Mouse (Mus musculus) midbrain, embryonic 10.5 days (tissue): ENCODE data around the gene Arhgap45. TPM values are rescaled to one million over a fixed set of nuclear protein-coding genes. Genes with fewer than 3 reads are reported as not detected.
"Not testable (repeated sequence)": the region's sequence is repeated elsewhere in the genome, so short reads cannot be mapped to it uniquely, and the experiment has no call there.

Experiments used
- DNase-seq: peaks from one replicate; pipeline ENCODE4 v3.0.0-alpha.2; 2017; ENCODE audit warnings: low spot score
- H3K27ac ChIP-seq: fragments of 300-500 bp; sonication (generic); replicated peaks from 2 replicates; pipeline ENCODE4 v1.5.1; 2016; ENCODE audit warnings: mild to moderate bottlenecking
- H3K27me3 ChIP-seq: fragments of 300-500 bp; sonication (generic); 2 replicates; pipeline ENCODE4 v1.6.1; 2016; ENCODE audit warnings: low read depth, mild to moderate bottlenecking; ENCODE audit not compliant: poor library complexity, severe bottlenecking
- H3K36me3 ChIP-seq: fragments of 300-500 bp; sonication (generic); 2 replicates; pipeline ENCODE4 v1.6.1; 2016; ENCODE audit warnings: mild to moderate bottlenecking, moderate library complexity
- H3K4me1 ChIP-seq: fragments of 300-500 bp; sonication (generic); 2 replicates; pipeline ENCODE4 v1.6.1; 2016
- H3K4me3 ChIP-seq: fragments of 300-500 bp; sonication (generic); 2 replicates; pipeline ENCODE4 v1.5.1; 2016; ENCODE audit warnings: mild to moderate bottlenecking, moderate library complexity
- H3K9me3 ChIP-seq: fragments of 300-500 bp; sonication (generic); replicated peaks from 2 replicates; pipeline ENCODE4 v1.6.1; 2016; ENCODE audit warnings: mild to moderate bottlenecking
- WGBS: fragments of 180-500 bp; shearing (Covaris S2); methylation state at CpG from one replicate; pipeline ENCODE4 v1.1.7; 2016; 5-methylcytosine and 5-hydroxymethylcytosine counted together
- polyA plus RNA-seq: library from polyadenylated mRNA; unstranded; fragments of >200 nt; fragmentation: Nextera tagmentation; extraction: Ambion mirVana; gene quantifications from 2 replicates; pipeline ENCODE4 v1.2.1, GENCODE M21; 2016

Arhgap45 gene
- polyA plus RNA-seq, 1 experiment from 2014 or later = 7.9 TPM

DNA sequence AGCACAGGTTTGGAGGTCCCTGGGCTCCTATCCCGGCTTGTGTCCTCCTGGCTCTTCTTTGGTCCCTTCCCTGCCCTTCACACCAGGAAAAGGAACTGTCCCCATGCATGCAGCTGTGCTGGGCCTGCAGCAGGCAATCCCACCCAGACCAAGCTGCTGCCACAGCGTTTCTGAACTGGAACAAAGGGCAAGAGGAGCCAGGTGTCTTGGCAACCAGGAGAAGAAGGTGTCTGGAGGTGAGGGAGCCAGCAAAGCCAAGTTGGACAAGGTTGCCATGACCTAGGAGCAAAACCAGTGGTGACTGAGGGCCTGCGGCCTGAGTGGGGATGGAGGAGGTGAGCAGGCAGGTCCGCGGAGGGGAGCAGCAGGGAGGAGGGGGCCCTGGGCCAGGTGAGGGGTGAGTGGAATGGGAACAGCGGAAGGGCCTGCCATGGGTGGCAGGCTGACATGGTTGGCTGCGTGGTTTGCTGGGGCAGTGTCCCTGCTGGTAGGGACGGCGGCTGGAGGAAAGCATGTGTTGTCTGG lies 30.6 kb downstream of the Arhgap45 start, which contains the start of gene Gpx4:
TSS of gene Gpx4 (plus strand) at position 126 of the 525 bp plus-strand sequence.
- H3K9me3 ChIP-seq = no peaks in the 10 kb centered on the region
- peak within 1 kb of the TSS; percentile 98 for H3K27ac ChIP-seq
- H3K27me3 ChIP-seq = no peaks in the 10 kb centered on the region
- peaks cover 62% of the 10 kb centered on the region for H3K4me1 ChIP-seq
- no peak within 1 kb of the TSS for H3K4me3 ChIP-seq
- DNase-seq = no peak
- 43% methylated on average over 9 of the region's 9 CpGs for WGBS
- no peaks in the 10 kb centered on the region for H3K36me3 ChIP-seq

DNA sequence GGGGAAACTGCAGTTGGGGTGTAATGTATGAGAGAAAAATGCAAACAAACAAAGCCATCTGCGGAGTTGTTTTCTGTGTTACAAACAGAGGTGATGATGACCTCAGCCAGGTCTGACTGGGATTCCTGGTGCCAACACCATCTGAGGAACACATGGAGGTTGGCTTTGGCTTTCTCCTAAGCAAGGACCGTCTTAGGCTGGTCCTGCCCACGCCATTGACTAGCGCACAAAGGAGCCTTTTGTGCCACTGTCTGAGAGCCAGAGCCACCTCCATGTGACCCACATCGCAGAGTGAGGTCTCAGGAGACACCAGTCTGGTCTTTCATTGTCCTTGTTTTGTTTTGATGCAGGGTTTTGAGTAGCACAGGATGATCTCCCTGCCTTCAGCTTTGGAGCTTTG lies 31.9 kb downstream of the Arhgap45 start:
- no peaks in the 10 kb centered on the region for H3K9me3 ChIP-seq
- peak; percentile 48 for DNase-seq
- H3K36me3 ChIP-seq = no peaks in the 10 kb centered on the region
- no peak overlapping the region for H3K4me3 ChIP-seq
- peak overlapping the region; percentile 98 for H3K27ac ChIP-seq
- peaks cover 75% of the 10 kb centered on the region for H3K4me1 ChIP-seq
- H3K27me3 ChIP-seq = no peaks in the 10 kb centered on the region
- 14% methylated on average over 5 of the region's 5 CpGs for WGBS

DNA sequence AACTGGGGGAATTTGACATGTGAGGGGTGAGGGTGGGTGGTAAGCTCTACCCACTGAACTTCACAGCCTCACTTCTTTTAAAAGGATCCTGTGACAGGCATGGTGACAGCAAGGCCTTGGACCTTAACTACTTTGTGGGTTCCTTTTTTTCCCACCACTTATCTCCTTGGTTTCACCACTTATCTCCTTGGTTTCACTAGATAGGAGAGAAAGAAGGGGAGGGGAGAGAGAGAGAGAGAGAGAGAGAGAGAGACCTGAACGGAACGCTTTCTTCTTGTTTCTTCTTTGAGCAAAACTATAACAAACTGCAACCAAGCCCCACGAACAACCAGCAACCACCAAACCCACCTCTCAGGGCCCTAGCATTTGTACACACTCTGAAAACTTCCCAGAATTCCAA lies 32.4 kb downstream of the Arhgap45 start:
- Histone ChIP-seq H3K9me3 (no peaks in the 10 kb centered on the region), H3K27ac (peak overlapping the region; percentile 98), H3K27me3 (no peaks in the 10 kb centered on the region), H3K4me3 (no peak overlapping the region), H3K4me1 (peaks cover 78% of the 10 kb centered on the region), H3K36me3 (no peaks in the 10 kb centered on the region)
- no peak for DNase-seq
- WGBS = 62% methylated on average over 3 of the region's 3 CpGs

DNA sequence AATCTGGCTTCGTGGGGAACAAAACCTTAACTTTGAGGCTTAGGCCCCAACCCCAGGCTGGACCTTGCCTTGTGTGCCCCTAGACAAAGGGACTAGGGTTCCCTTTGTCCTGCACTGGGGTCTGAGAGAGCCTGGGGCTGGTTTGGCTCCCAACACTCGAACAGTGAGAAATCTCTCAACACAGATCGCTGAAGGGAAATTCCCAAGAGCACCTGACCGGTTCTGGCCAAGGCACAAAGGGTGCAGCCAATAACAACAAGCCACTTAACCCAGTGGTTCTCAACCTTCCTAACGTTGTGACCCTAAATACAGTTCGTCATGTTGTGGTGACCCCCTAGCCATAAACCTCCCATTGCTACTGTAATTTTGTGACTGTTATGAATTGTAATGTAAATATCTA lies 33.8 kb downstream of the Arhgap45 start:
- WGBS = 15% methylated on average over 6 of the region's 6 CpGs
- Histone ChIP-seq H3K4me1 (peaks cover 86% of the 10 kb centered on the region), H3K4me3 (peak overlapping the region; percentile 17), H3K27ac (peak overlapping the region; percentile 98), H3K27me3 (no peaks in the 10 kb centered on the region), H3K36me3 (peaks cover under 1% of the 10 kb centered on the region; the same call in 1 of the 2 replicates), H3K9me3 (no peaks in the 10 kb centered on the region)
- DNase-seq = peak; percentile 31

DNA sequence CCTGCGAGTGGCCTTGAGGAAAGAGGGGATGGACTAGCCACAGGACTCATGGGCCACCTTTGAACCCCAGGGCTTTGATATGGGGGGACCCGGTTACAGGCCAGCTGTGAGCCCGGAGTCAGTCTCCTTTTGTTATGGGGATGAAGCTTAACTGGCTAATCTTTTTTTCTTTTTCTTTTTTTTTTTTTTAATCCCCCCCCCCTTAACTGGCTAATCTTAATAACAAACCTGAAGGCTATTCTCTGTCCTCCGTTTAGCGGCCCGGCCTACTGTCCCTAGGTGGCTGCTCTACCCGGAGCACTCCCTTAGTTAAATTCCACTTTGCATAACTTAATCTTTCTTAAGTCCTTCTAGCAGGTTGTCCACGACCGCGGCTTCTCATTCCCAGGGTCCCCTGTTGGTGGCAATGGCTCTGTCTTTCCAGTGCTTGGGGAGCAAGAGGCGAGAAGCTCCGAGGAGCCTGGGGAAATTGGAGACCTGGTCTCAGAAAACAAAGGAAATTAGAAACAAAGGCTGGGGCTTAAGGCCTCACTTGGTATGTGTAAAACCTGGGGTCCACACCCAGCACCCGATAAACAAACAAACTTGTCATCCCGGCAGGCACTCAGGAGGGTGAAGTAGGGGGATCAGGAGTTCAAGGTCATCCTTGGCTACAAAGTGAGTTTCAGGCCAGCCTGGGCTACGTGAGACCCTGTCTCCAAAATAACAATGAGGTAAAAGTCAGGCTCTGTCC lies 34.6 kb downstream of the Arhgap45 start:
- Histone ChIP-seq H3K9me3 (no peaks in the 10 kb centered on the region), H3K36me3 (peaks cover 9% of the 10 kb centered on the region), H3K4me3 (peak overlapping the region; percentile 17), H3K27ac (peak overlapping the region; percentile 98), H3K27me3 (no peaks in the 10 kb centered on the region), H3K4me1 (peaks cover 94% of the 10 kb centered on the region)
- DNase-seq = peak; percentile 52
- 6% methylated on average over 15 of the region's 15 CpGs for WGBS

DNA sequence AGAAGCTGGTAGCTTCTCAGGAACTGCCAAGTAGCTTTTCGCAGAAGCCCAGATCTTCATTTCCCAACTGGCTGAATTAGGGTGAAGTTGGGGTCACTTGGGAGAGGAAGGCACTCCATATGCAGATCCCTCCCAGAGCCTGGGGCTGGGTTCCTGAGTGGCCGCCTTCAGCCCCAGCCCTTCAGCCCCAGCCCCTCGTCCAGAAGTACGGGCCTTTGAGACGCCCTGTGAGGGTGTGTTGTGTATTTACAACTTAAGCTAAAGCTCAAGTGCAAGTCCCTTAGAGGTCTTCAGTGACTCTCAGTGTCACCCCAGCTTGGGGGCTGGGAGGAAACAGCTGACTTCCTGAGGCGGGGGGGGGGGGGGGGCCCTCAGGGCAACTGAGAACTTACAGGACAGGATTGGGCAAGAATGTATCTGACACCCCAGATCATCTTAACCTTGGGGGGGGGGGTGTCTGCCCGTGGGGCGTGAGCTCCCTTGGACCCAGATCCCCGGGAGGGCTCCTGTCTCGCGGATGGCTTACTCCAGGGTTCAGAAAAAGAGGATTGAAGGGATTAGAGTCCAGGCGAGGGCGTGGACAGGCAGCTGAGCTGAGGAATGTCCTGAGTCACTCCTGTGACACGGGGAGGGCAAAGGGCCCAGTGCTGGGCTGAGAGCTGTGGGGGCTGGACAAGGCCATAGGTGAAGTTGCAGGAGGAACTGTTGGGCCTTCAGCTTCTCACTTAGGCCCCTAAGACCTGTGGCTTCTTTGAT lies 35.3 kb downstream of the Arhgap45 start:
- Histone ChIP-seq H3K27ac (peak overlapping the region; percentile 98), H3K4me1 (peaks cover 92% of the 10 kb centered on the region), H3K9me3 (no peaks in the 10 kb centered on the region), H3K27me3 (no peaks in the 10 kb centered on the region), H3K36me3 (peaks cover 15% of the 10 kb centered on the region), H3K4me3 (peak overlapping the region; percentile 95)
- DNase-seq = peak; percentile 52
- WGBS = 11% methylated on average over 14 of the region's 14 CpGs

DNA sequence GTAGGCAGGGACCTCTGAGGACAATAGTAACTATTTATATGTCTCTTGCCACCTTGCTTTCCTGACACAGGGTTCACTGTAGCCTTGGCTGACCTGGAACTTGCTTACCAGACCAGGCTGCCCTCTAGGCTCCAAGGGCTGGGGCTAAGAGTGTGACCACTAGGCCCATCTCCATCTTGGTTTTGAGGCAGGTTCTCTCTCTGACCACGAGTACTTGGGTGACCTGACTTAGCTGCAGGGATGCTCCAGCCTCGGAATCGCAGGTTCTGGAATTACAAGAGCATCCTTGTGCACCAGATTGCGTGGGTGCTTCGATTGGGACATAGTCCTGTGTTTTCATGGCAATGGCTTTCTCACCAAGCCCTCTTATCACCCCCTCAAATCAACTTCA lies 35.9 kb downstream of the Arhgap45 start:
- Histone ChIP-seq H3K4me1 (peaks cover 86% of the 10 kb centered on the region), H3K27ac (peak overlapping the region; percentile 98), H3K9me3 (no peaks in the 10 kb centered on the region), H3K4me3 (peak overlapping the region; percentile 95; the same call in 1 of the 2 replicates), H3K27me3 (no peaks in the 10 kb centered on the region), H3K36me3 (peaks cover 21% of the 10 kb centered on the region)
- no peak for DNase-seq
- WGBS = 83% methylated on average over 5 of the region's 5 CpGs

DNA sequence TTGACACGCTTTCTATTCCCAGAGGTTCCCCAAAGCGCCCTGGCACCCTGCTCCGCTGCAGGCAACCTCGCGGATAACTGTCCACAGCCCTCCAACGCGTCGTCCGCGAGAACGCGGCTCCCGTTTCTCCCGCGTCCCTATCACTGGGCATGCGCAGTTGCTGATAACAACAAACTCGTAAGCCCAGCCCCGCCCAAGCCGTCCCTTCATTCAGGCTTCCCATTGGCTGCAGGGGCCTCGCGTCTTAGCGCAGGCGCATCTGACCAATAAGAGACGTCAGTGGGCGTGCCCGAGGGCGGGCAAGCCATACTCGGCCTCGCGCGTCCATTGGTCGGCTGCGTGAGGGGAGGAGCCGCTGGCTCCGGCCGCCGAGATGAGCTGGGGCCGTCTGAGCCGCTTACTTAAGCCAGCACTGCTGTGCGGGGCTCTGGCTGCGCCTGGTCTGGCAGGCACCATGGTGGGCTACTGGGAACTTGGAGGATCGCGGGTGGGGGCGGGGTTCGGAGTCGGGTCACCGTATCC lies 36.9 kb downstream of the Arhgap45 start:
- peaks cover 31% of the 10 kb centered on the region for H3K36me3 ChIP-seq
- H3K9me3 ChIP-seq = no peaks in the 10 kb centered on the region
- under 1% methylated on average over 47 of the region's 47 CpGs for WGBS
- DNase-seq = peak; percentile 100
- H3K4me3 ChIP-seq = peak overlapping the region; percentile 95
- no peaks in the 10 kb centered on the region for H3K27me3 ChIP-seq
- peak overlapping the region; percentile 98 for H3K27ac ChIP-seq
- peaks cover 76% of the 10 kb centered on the region for H3K4me1 ChIP-seq

DNA sequence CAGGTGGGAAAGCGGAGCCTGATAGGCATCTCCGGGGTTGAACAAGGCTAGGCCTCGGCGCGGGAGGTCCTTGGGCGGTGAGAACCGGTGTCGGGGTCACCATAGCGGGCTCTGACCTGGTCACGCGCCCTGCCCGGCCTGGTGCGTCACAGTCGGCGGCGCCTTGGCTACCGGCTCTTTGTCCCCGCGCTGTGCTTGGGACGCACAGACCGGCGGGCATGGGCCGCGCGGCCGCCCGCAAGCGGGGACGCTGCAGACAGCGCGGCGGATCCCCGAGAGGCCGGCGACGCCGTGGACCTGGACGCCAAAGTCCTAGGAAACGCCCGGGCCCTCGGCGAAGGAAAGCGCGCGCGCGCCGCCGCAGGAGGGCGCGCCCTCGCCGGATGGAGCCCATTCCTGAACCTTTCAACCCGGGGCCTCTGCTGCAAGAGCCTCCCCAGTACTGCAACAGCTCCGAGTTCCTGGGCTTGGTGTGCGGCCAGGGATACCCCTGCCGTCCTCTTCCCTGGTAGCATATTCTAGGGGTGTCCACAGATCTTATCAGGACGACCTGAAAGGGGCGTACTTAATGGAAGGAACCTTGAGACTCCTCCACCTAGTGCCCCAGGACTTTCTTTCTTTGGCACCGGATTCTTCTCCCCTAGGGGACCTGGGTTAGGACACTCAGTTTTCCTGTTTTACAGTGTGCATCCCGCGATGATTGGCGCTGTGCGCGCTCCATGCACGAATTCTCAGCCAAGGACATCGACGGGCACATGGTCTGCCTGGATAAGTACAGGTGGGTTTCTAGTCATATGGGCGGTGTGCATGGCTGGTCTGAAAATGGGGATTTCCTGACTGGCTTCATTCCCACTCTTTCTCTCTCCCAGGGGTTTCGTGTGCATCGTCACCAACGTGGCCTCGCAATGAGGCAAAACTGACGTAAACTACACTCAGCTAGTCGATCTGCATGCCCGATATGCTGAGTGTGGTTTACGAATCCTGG lies 37.7 kb downstream of the Arhgap45 start:
- H3K4me1 ChIP-seq = peaks cover 68% of the 10 kb centered on the region
- H3K36me3 ChIP-seq = peaks cover 38% of the 10 kb centered on the region
- no peak for DNase-seq

DNA sequence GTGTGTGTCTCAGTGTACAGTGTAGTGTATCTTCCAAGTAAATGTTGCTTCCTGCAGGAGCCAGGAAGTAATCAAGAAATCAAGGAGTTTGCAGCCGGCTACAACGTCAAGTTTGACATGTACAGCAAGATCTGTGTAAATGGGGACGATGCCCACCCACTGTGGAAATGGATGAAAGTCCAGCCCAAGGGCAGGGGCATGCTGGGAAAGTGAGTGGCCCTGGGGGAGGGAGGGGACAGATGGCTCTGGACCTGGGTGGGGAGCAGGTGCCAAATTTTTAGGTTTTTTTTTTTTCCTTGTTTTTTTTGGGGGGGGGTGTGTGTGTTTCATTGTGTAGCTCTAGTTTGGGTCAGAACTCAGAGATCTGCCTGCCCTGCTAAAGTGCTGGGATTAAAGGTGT lies 38.5 kb downstream of the Arhgap45 start:
- WGBS = 58% methylated on average over 3 of the region's 3 CpGs
- H3K4me1 ChIP-seq = peaks cover 61% of the 10 kb centered on the region
- H3K36me3 ChIP-seq = peaks cover 46% of the 10 kb centered on the region
- H3K27ac ChIP-seq = peak overlapping the region; percentile 98
- not testable (repeated sequence) for DNase-seq, H3K9me3 ChIP-seq, H3K27me3 ChIP-seq
- peak overlapping the region; percentile 95 for H3K4me3 ChIP-seq

More for the DNA sequence above, 37.7 kb downstream of the Arhgap45 start:
- Histone ChIP-seq H3K27ac (peak overlapping the region; percentile 98), H3K4me3 (peak overlapping the region; percentile 95), H3K9me3 (no peaks in the 10 kb centered on the region), H3K27me3 (no peaks in the 10 kb centered on the region)
- whole genome bisulfite sequencing = 4% methylated on average over 77 of the region's 77 CpGs

DNA sequence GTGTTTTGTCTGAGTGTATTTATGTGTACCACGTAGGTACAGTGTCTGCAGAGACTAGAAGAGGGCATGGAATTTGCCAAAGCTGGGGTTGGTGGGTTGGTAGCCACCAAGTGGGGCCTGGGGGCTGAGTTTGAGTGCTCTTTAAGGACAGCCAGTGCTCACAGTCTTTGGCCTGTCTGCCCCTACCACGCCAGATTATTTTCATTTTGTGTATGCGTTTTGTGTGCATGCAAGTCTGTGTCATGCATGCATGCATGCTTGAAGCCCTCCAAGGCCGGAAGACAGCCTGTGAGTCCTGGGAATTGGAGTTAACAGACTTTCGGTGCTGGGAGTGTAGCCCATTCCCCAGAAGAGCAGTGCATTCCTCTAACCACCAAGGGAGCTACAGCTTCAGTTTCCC lies 38.9 kb downstream of the Arhgap45 start:
- peaks cover 56% of the 10 kb centered on the region for H3K4me1 ChIP-seq
- peak overlapping the region; percentile 95 for H3K4me3 ChIP-seq
- peaks cover 50% of the 10 kb centered on the region for H3K36me3 ChIP-seq

DNA sequence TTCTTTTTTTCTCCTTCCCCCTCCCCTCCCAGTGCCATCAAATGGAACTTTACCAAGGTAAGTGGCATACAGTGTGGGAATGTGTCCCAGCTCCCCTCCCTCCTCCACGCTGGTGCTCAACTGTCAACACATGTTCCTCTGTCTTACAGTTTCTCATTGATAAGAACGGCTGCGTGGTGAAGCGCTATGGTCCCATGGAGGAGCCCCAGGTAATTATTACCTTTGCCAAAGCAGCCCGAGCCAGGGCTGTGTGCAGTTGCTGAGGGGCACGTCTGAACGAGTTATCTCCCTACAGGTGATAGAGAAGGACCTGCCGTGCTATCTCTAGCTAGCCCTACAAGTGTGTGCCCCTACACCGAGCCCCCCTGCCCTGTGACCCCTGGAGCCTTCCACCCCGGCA lies 39.4 kb downstream of the Arhgap45 start:
- Histone ChIP-seq H3K27ac (no peak overlapping the region), H3K27me3 (no peaks in the 10 kb centered on the region), H3K4me3 (peak overlapping the region; percentile 95; the same call in 1 of the 2 replicates), H3K36me3 (peaks cover 56% of the 10 kb centered on the region), H3K9me3 (no peaks in the 10 kb centered on the region), H3K4me1 (peaks cover 51% of the 10 kb centered on the region)
- 94% methylated on average over 9 of the region's 10 CpGs for WGBS
- DNase-seq = no peak

More for the DNA sequence above, 38.9 kb downstream of the Arhgap45 start:
- DNase-seq = no peak
- WGBS = 87% methylated on average over 5 of the region's 5 CpGs
- Histone ChIP-seq H3K27me3 (no peaks in the 10 kb centered on the region), H3K27ac (no peak overlapping the region; the same call in 1 of the 2 replicates), H3K9me3 (no peaks in the 10 kb centered on the region)
